ENCODE assay signal across 12 mouse cellular contexts in genomic region chr8:128473456-128474239, GRCm38 (mm10).
A peak's percentile ranks its signal among the peaks of the same experiment; 100 is the strongest.
DNase-seq lines count a peak whose midpoint lies in the region; ATAC-seq and TF ChIP-seq lines count a peak whose summit lies in the region.
"Had no signal": no experiment of that assay in that cellular context is flagged by ENCODE, and none has a peak within 500 bp of the region (broad histone marks: within the 10 kb centered on the region; RNA-seq: fewer than 3 reads in every experiment).

No protein-coding gene starts in this region.

- no peak for TF ChIP-seq CTCF in layer of hippocampus, adult 2 months (conservative IDR thresholded peaks at IDR 0.05)

- no peak overlapping the region for H3K4me2 ChIP-seq in liver, embryonic 11.5 days
- H3K4me2 ChIP-seq in stomach, embryonic 15.5 days = no peak overlapping the region
- H3K4me2 ChIP-seq: embryonic facial prominence, embryonic 15.5 days; forebrain, embryonic 12.5 days had no signal

- H3K9ac ChIP-seq in liver, embryonic 11.5 days (ENCODE audit: low read depth, low read length) = no peak overlapping the region
- no peak overlapping the region for H3K9ac ChIP-seq in stomach, embryonic 15.5 days
- H3K9ac ChIP-seq: embryonic facial prominence, embryonic 15.5 days; forebrain, embryonic 12.5 days had no signal

- DNase-seq in layer of hippocampus, adult 2 months (ENCODE audit: low spot score in 2 of 2) = peak; percentile 41 to 50
- DNase-seq in layer of hippocampus, postnatal 25 days (ENCODE audit: extremely low spot score in 1 of 2, low spot score in 1 of 2) = no peak
- DNase-seq in brain, adult 2 months (ENCODE audit: low read depth, low spot score) = peak; percentile 22
- DNase-seq in liver, embryonic 11.5 days (ENCODE audit: low spot score) = no peak
- DNase-seq in right cerebral cortex, postnatal 4 days = no peak
- DNase-seq: cerebellum, adult 18-20 months; heart, adult 18-20 months; right cerebral cortex, postnatal 25 days had no signal

- H3K4me3 ChIP-seq in layer of hippocampus, adult 2 months = no peak overlapping the region
- no peak overlapping the region for H3K4me3 ChIP-seq in liver, embryonic 11.5 days (ENCODE audit: low read depth, low read length)
- H3K4me3 ChIP-seq in stomach, embryonic 15.5 days (replicated peaks) = no peak overlapping the region
- H3K4me3 ChIP-seq: embryonic facial prominence, embryonic 15.5 days; forebrain, embryonic 12.5 days had no signal

- H3K27me3 ChIP-seq in liver, embryonic 11.5 days (replicated peaks; ENCODE audit: control insufficient read depth, insufficient read depth, low read length) = no peaks in the 10 kb centered on the region
- no peaks in the 10 kb centered on the region for H3K27me3 ChIP-seq in stomach, embryonic 15.5 days (replicated peaks)
- H3K27me3 ChIP-seq: embryonic facial prominence, embryonic 15.5 days; forebrain, embryonic 12.5 days had no signal

- peaks cover 4% of the 10 kb centered on the region for H3K36me3 ChIP-seq in liver, embryonic 11.5 days (ENCODE audit: control insufficient read depth, insufficient read depth, low read length)
- peaks cover 7% of the 10 kb centered on the region; the same call in 1 of the 2 replicates for H3K36me3 ChIP-seq in stomach, embryonic 15.5 days

- ATAC-seq in liver, embryonic 11.5 days (replicated peaks; ENCODE audit: low FRiP score) = peak; percentile 38; the same call in 1 of the 2 replicates
- peak; percentile 54 for ATAC-seq in stomach, embryonic 15.5 days (ENCODE audit: insufficient read depth, low FRiP score, low read depth)
- ATAC-seq in frontal cortex, adult (ENCODE audit: low TSS enrichment) = no peak

- H3K4me1 ChIP-seq in liver, embryonic 11.5 days (replicated peaks; ENCODE audit: control insufficient read depth, insufficient read depth, low read length) = no peaks in the 10 kb centered on the region
- no peaks in the 10 kb centered on the region for H3K4me1 ChIP-seq in stomach, embryonic 15.5 days
- H3K4me1 ChIP-seq: forebrain, embryonic 12.5 days had no signal

- H3K27ac ChIP-seq in layer of hippocampus, adult 2 months = peak overlapping the region; percentile 32
- no peak overlapping the region for H3K27ac ChIP-seq in liver, embryonic 11.5 days (ENCODE audit: low read depth, low read length)
- no peak overlapping the region for H3K27ac ChIP-seq in stomach, embryonic 15.5 days
- H3K27ac ChIP-seq: embryonic facial prominence, embryonic 15.5 days; forebrain, embryonic 12.5 days had no signal

- H3K9me3 ChIP-seq in liver, embryonic 11.5 days (ENCODE audit: control insufficient read depth, low read length) = no peaks in the 10 kb centered on the region
- no peaks in the 10 kb centered on the region for H3K9me3 ChIP-seq in stomach, embryonic 15.5 days
- H3K9me3 ChIP-seq: embryonic facial prominence, embryonic 15.5 days; forebrain, embryonic 12.5 days had no signal

- WGBS in liver, embryonic 11.5 days = 65% methylated on average over 5 of the region's 5 CpGs
- WGBS in stomach, embryonic 15.5 days = 63% methylated on average over 5 of the region's 5 CpGs

Comparison
In these comparisons a context has a peak if more than half of its experiments do, and no peak if none do; other contexts are left out.
1. DNase-seq: peak in layer of hippocampus, adult 2 months (2 of 2) and brain, adult 2 months (single experiment); none in layer of hippocampus, postnatal 25 days (0 of 2), liver, embryonic 11.5 days (single experiment) and right cerebral cortex, postnatal 4 days (single experiment).